Mouse (Mus musculus): ENCODE measurements around the gene Aqp3. TPM values are rescaled to one million over a fixed set of nuclear protein-coding genes. Genes with fewer than 3 reads are reported as not detected.
"Not testable (repeated sequence)": the region's sequence is repeated elsewhere in the genome, so short reads cannot be mapped to it uniquely, and the experiment has no call there.

The Aqp3 gene
- polyA plus RNA-seq, 1 experiment from 2014 or later, result 0.11 TPM

GRCm38 (mm10) chr4:41091391-41091790 lies 6.6 kb downstream of the Aqp3 start:
- no peak overlapping the region for H3K4me3 ChIP-seq (replicated peaks; ENCODE audit: low read length)
- H3K36me3 ChIP-seq (ENCODE audit: control insufficient read depth, insufficient read depth), result no peaks in the 10 kb centered on the region
- no peaks in the 10 kb centered on the region for H3K27me3 ChIP-seq (replicated peaks; ENCODE audit: control insufficient read depth, insufficient read depth, low read length)
- no peaks in the 10 kb centered on the region for H3K4me1 ChIP-seq (replicated peaks; ENCODE audit: control insufficient read depth, insufficient read depth, low read length)
- no peak overlapping the region for H3K4me2 ChIP-seq (ENCODE audit: low read length)
- no peak for ATAC-seq
- H3K9ac ChIP-seq (replicated peaks; ENCODE audit: low read depth, low read length), result no peak overlapping the region
- no peaks in the 10 kb centered on the region for H3K9me3 ChIP-seq (ENCODE audit: control insufficient read depth, low read length)
- WGBS, result 59% methylated on average over 3 of the region's 3 CpGs
- no peak overlapping the region for H3K27ac ChIP-seq (ENCODE audit: low read length)

DNA sequence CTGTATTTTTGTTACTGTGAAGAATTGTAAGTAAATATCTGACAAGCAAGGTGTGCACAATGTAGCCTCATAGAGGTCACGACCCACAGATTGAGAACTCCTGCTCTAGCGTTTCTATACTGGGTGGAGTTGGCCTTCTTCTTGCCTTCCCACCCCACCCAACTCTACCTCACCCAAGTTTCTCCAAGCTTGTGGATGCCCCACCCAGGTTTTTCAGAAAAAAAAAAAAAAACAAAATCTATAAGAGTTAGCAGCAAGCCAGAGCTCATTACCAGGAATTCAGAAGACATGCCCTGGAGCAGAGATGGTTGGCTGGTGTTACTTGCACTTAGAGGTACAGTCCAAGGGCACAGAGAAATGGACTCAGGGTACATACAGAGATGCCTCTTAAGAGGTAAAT lies 8.3 kb downstream of the Aqp3 start:
- H3K4me2 ChIP-seq (ENCODE audit: low read length), result no peak overlapping the region
- no peaks in the 10 kb centered on the region for H3K9me3 ChIP-seq (ENCODE audit: control insufficient read depth, low read length)
- H3K4me1 ChIP-seq (replicated peaks; ENCODE audit: control insufficient read depth, insufficient read depth, low read length), result no peaks in the 10 kb centered on the region
- 79% methylated on average over 2 of the region's 2 CpGs for WGBS
- H3K36me3 ChIP-seq (ENCODE audit: control insufficient read depth, insufficient read depth), result no peaks in the 10 kb centered on the region
- H3K9ac ChIP-seq (replicated peaks; ENCODE audit: low read depth, low read length), result no peak overlapping the region
- no peak overlapping the region for H3K27ac ChIP-seq (ENCODE audit: low read length)
- no peak overlapping the region for H3K4me3 ChIP-seq (replicated peaks; ENCODE audit: low read length)
- ATAC-seq, result no peak
- H3K27me3 ChIP-seq (replicated peaks; ENCODE audit: control insufficient read depth, insufficient read depth, low read length), result no peaks in the 10 kb centered on the region

DNA sequence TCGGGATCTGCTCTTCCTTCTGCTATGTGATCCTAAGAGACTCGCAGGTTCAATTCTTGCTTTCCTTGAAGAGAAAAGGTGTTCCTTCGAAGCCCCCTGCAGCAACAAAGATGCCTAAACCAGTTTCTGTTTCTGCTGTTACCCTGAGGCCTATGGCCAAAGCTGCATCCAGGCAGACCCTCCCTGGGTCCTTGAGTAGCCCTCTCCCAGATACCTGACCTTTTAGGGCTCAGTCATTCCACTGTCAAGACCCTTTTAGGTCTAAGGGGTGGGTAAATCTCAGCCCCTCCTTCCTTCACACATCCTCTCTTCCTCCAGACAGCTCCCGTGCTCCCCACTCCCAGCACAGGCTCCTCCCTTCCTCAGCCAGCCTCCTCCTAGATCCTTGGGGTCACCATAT lies 8.8 kb downstream of the Aqp3 start:
- Histone ChIP-seq H3K36me3 (ENCODE audit: control insufficient read depth, insufficient read depth) (no peaks in the 10 kb centered on the region), H3K27me3 (replicated peaks; ENCODE audit: control insufficient read depth, insufficient read depth, low read length) (no peaks in the 10 kb centered on the region), H3K27ac (ENCODE audit: low read length) (no peak overlapping the region), H3K9ac (replicated peaks; ENCODE audit: low read depth, low read length) (no peak overlapping the region), H3K9me3 (ENCODE audit: control insufficient read depth, low read length) (no peaks in the 10 kb centered on the region), H3K4me1 (replicated peaks; ENCODE audit: control insufficient read depth, insufficient read depth, low read length) (no peaks in the 10 kb centered on the region), H3K4me3 (replicated peaks; ENCODE audit: low read length) (no peak overlapping the region), H3K4me2 (ENCODE audit: low read length) (no peak overlapping the region)
- no peak for ATAC-seq
- 87% methylated on average over 4 of the region's 4 CpGs for WGBS

- no peaks in the 10 kb centered on the region for H3K4me1 ChIP-seq (replicated peaks; ENCODE audit: control insufficient read depth, insufficient read depth, low read length)
- H3K9ac ChIP-seq (replicated peaks; ENCODE audit: low read depth, low read length), result no peak overlapping the region
- H3K36me3 ChIP-seq (ENCODE audit: control insufficient read depth, insufficient read depth), result no peaks in the 10 kb centered on the region
- H3K27ac ChIP-seq (ENCODE audit: low read length), result no peak overlapping the region
- no peaks in the 10 kb centered on the region for H3K9me3 ChIP-seq (ENCODE audit: control insufficient read depth, low read length)
- no peak overlapping the region for H3K4me3 ChIP-seq (replicated peaks; ENCODE audit: low read length)
- H3K4me2 ChIP-seq (ENCODE audit: low read length), result no peak overlapping the region
- ATAC-seq, result no peak
- H3K27me3 ChIP-seq (replicated peaks; ENCODE audit: control insufficient read depth, insufficient read depth, low read length), result no peaks in the 10 kb centered on the region
- WGBS, result 89% methylated on average over 16 of the region's 16 CpGs
These were observed 10.3 kb downstream of the Aqp3 start for GRCm38 (mm10) chr4:41087459-41088298.

DNA sequence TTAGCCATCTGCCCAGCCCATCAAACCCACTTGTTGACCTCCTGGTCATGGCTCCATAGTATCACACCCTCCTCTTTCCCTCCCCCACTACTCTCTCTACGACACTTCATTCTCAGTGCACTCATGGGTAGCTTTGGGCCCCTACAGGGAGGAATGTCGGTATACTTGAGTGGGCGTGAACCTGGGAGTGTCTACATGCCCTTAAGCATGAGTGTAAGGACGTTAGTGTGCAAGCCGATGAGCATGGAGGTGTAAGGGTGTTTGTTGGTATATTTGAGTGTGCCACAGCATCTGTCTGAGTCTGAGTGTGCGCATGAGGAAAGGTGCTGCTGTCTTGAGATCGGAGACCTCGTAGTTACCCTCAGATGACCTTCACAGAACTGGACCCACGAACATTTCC lies 11.0 kb downstream of the Aqp3 start:
- ATAC-seq, result no peak
- no peaks in the 10 kb centered on the region for H3K9me3 ChIP-seq (ENCODE audit: control insufficient read depth, low read length)
- H3K4me2 ChIP-seq (ENCODE audit: low read length), result no peak overlapping the region
- no peak overlapping the region for H3K4me3 ChIP-seq (replicated peaks; ENCODE audit: low read length)
- H3K27ac ChIP-seq (ENCODE audit: low read length), result no peak overlapping the region
- H3K36me3 ChIP-seq (ENCODE audit: control insufficient read depth, insufficient read depth), result no peaks in the 10 kb centered on the region
- no peaks in the 10 kb centered on the region for H3K27me3 ChIP-seq (replicated peaks; ENCODE audit: control insufficient read depth, insufficient read depth, low read length)
- WGBS, result 85% methylated on average over 9 of the region's 9 CpGs
- H3K4me1 ChIP-seq (replicated peaks; ENCODE audit: control insufficient read depth, insufficient read depth, low read length), result no peaks in the 10 kb centered on the region
- H3K9ac ChIP-seq (replicated peaks; ENCODE audit: low read depth, low read length), result no peak overlapping the region

GRCm38 (mm10) chr4:41084819-41085218 lies 13.2 kb downstream of the Aqp3 start:
- no peak overlapping the region for H3K4me2 ChIP-seq (ENCODE audit: low read length)
- WGBS, result 85% methylated on average over 4 of the region's 4 CpGs
- no peak overlapping the region for H3K9ac ChIP-seq (replicated peaks; ENCODE audit: low read depth, low read length)
- no peak overlapping the region for H3K27ac ChIP-seq (ENCODE audit: low read length)
- ATAC-seq, result no peak
- H3K9me3 ChIP-seq (ENCODE audit: control insufficient read depth, low read length), result no peaks in the 10 kb centered on the region
- no peaks in the 10 kb centered on the region for H3K36me3 ChIP-seq (ENCODE audit: control insufficient read depth, insufficient read depth)
- no peak overlapping the region for H3K4me3 ChIP-seq (replicated peaks; ENCODE audit: low read length)
- H3K27me3 ChIP-seq (replicated peaks; ENCODE audit: control insufficient read depth, insufficient read depth, low read length), result no peaks in the 10 kb centered on the region
- H3K4me1 ChIP-seq (replicated peaks; ENCODE audit: control insufficient read depth, insufficient read depth, low read length), result no peaks in the 10 kb centered on the region

GRCm38 (mm10) chr4:41082803-41083202 lies 15.2 kb downstream of the Aqp3 start:
- not testable (repeated sequence) for H3K27ac ChIP-seq (ENCODE audit: low read length); H3K4me2 ChIP-seq (ENCODE audit: low read length); H3K4me1 ChIP-seq (replicated peaks; ENCODE audit: control insufficient read depth, insufficient read depth, low read length); H3K36me3 ChIP-seq (ENCODE audit: control insufficient read depth, insufficient read depth); H3K9ac ChIP-seq (replicated peaks; ENCODE audit: low read depth, low read length); ATAC-seq; H3K9me3 ChIP-seq (ENCODE audit: control insufficient read depth, low read length); H3K27me3 ChIP-seq (replicated peaks; ENCODE audit: control insufficient read depth, insufficient read depth, low read length); H3K4me3 ChIP-seq (replicated peaks; ENCODE audit: low read length)
- 72% methylated on average over 4 of the region's 4 CpGs for WGBS

DNA sequence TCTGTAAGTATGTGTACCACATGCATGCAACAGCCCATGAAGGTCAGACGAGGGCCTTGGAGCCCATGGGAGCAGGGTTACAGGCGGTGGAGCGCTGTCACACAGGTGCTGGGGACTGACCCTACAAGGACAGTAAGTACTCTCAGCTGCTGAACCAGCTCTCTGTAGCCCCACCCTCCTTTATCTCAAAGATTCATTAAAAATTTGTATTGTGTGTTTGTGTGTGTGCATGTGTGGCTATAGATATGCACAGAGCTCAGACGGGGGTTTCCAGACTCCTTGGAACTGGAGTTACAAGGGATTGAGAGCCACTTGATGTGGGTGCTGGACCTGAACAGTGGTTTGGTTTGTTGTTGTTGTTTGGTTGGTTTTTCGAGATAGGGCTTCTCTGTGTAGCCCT lies 16.2 kb downstream of the Aqp3 start:
- H3K9ac ChIP-seq (replicated peaks; ENCODE audit: low read depth, low read length), result no peak overlapping the region
- H3K27ac ChIP-seq (ENCODE audit: low read length), result no peak overlapping the region
- WGBS, result 80% methylated on average over 5 of the region's 5 CpGs
- H3K36me3 ChIP-seq (ENCODE audit: control insufficient read depth, insufficient read depth), result no peaks in the 10 kb centered on the region
- H3K4me2 ChIP-seq (ENCODE audit: low read length), result no peak overlapping the region
- no peaks in the 10 kb centered on the region for H3K4me1 ChIP-seq (replicated peaks; ENCODE audit: control insufficient read depth, insufficient read depth, low read length)
- no peak overlapping the region for H3K4me3 ChIP-seq (replicated peaks; ENCODE audit: low read length)
- ATAC-seq, result no peak
- no peaks in the 10 kb centered on the region for H3K27me3 ChIP-seq (replicated peaks; ENCODE audit: control insufficient read depth, insufficient read depth, low read length)
- H3K9me3 ChIP-seq (ENCODE audit: control insufficient read depth, low read length), result no peaks in the 10 kb centered on the region

DNA sequence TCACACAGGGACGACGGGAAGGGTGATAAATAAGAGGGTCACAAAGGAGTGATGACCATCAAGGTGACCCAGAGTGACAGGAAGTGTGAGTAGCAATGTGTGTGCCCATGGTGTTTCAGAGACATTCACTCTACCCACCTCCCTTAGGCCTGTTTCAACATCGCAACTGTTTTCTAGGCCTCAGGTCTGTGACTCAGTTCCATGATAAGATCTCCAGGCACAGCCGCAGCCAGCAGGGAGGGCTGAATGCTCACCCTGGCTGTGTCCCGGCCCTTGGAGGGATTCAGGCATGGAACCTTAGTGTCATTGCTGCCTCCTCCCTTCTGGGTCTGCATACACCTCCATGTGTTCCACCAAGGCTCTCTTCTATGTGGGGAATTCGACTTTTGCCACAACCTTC lies 19.3 kb downstream of the Aqp3 start:
- Histone ChIP-seq H3K4me1 (replicated peaks; ENCODE audit: control insufficient read depth, insufficient read depth, low read length) (no peaks in the 10 kb centered on the region), H3K27ac (ENCODE audit: low read length) (no peak overlapping the region), H3K9me3 (ENCODE audit: control insufficient read depth, low read length) (no peaks in the 10 kb centered on the region), H3K9ac (replicated peaks; ENCODE audit: low read depth, low read length) (no peak overlapping the region), H3K4me2 (ENCODE audit: low read length) (no peak overlapping the region), H3K27me3 (replicated peaks; ENCODE audit: control insufficient read depth, insufficient read depth, low read length) (no peaks in the 10 kb centered on the region), H3K36me3 (ENCODE audit: control insufficient read depth, insufficient read depth) (no peaks in the 10 kb centered on the region), H3K4me3 (replicated peaks; ENCODE audit: low read length) (no peak overlapping the region)
- ATAC-seq, result no peak
- WGBS, result 77% methylated on average over 6 of the region's 6 CpGs

- Histone ChIP-seq H3K9ac (replicated peaks; ENCODE audit: low read depth, low read length) (no peak overlapping the region), H3K4me1 (replicated peaks; ENCODE audit: control insufficient read depth, insufficient read depth, low read length) (no peaks in the 10 kb centered on the region), H3K4me2 (ENCODE audit: low read length) (no peak overlapping the region), H3K36me3 (ENCODE audit: control insufficient read depth, insufficient read depth) (no peaks in the 10 kb centered on the region), H3K27me3 (replicated peaks; ENCODE audit: control insufficient read depth, insufficient read depth, low read length) (no peaks in the 10 kb centered on the region), H3K4me3 (replicated peaks; ENCODE audit: low read length) (no peak overlapping the region), H3K27ac (ENCODE audit: low read length) (no peak overlapping the region), H3K9me3 (ENCODE audit: control insufficient read depth, low read length) (no peaks in the 10 kb centered on the region)
- 65% methylated on average over 6 of the region's 6 CpGs for WGBS
- no peak for ATAC-seq
These were observed 23.5 kb downstream of the Aqp3 start for GRCm38 (mm10) chr4:41074461-41074860.
